9 mouse cellular contexts compared by ENCODE assay signal in the genomic region with DNA sequence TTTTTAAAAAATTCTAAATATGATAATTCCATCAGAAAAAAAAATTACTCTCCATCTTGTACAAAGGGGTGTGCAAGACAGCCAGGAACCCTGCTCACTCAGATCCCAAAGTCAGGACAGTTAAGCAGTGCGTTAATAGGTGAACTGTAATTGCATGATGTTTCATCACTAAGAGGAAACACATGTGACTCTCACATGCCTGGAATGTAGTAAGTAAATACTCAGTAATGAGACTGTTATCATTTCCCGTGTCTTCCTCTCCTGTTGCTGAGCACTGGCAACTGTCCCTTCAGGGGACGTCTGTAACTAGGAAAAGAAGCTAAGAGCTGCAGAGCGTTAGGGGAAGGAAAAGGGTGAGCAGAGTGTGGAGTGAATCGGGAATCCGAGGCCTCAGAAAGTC.
DNase-seq lines count a peak whose midpoint lies in the region; ATAC-seq and TF ChIP-seq lines count a peak whose summit lies in the region.
"Had no signal": no experiment of that assay in that cellular context is flagged by ENCODE, and none has a peak within 500 bp of the region (broad histone marks: within the 10 kb centered on the region; RNA-seq: fewer than 3 reads in every experiment).

No protein-coding gene starts in this region.

- H3K4me2 ChIP-seq in forebrain, embryonic 15.5 days (replicated peaks), result no peak overlapping the region
- H3K4me2 ChIP-seq in forebrain, embryonic 11.5 days (ENCODE audit: low read depth, low read length, severe bottlenecking), result no peak overlapping the region
- H3K4me2 ChIP-seq in liver, embryonic 12.5 days, result peak overlapping the region; percentile 31
- H3K4me2 ChIP-seq: embryonic facial prominence, embryonic 12.5 days had no signal

- DNase-seq in forebrain, embryonic 11.5 days (ENCODE audit: low spot score), result no peak
- no peak for DNase-seq in layer of hippocampus, adult 2 months (ENCODE audit: low spot score in 2 of 2)
- no peak for DNase-seq in layer of hippocampus, adult 9-11 months
- DNase-seq in MEL-GATA-1-ER (ENCODE audit: extremely low read depth, low read depth), result peak; percentile 17
- DNase-seq in adrenal gland, adult 2 months, result no peak
- DNase-seq in spleen, adult 18-20 months, result no peak

- H3K9ac ChIP-seq in forebrain, embryonic 15.5 days (replicated peaks), result no peak overlapping the region
- H3K9ac ChIP-seq in forebrain, embryonic 11.5 days (ENCODE audit: low read length), result no peak overlapping the region
- no peak overlapping the region for H3K9ac ChIP-seq in liver, embryonic 12.5 days
- H3K9ac ChIP-seq: embryonic facial prominence, embryonic 12.5 days had no signal

- no peaks in the 10 kb centered on the region for H3K36me3 ChIP-seq in forebrain, embryonic 15.5 days
- H3K36me3 ChIP-seq in forebrain, embryonic 11.5 days (ENCODE audit: control insufficient read depth, insufficient read depth, low read length), result no peaks in the 10 kb centered on the region; the same call in 1 of the 2 replicates
- peaks cover 25% of the 10 kb centered on the region for H3K36me3 ChIP-seq in liver, embryonic 12.5 days

- H3K9me3 ChIP-seq in forebrain, embryonic 15.5 days, result no peaks in the 10 kb centered on the region
- H3K9me3 ChIP-seq in forebrain, embryonic 11.5 days (ENCODE audit: control insufficient read depth, low read length), result no peaks in the 10 kb centered on the region
- no peaks in the 10 kb centered on the region for H3K9me3 ChIP-seq in liver, embryonic 12.5 days (replicated peaks)
- H3K9me3 ChIP-seq: embryonic facial prominence, embryonic 12.5 days had no signal

- H3K4me3 ChIP-seq in forebrain, embryonic 15.5 days, result no peak overlapping the region
- no peak overlapping the region for H3K4me3 ChIP-seq in forebrain, embryonic 11.5 days (ENCODE audit: low read depth, low read length)
- H3K4me3 ChIP-seq in layer of hippocampus, adult 2 months, result no peak overlapping the region
- no peak overlapping the region for H3K4me3 ChIP-seq in liver, embryonic 12.5 days
- H3K4me3 ChIP-seq: embryonic facial prominence, embryonic 12.5 days had no signal

- no peaks in the 10 kb centered on the region for H3K27me3 ChIP-seq in forebrain, embryonic 15.5 days
- H3K27me3 ChIP-seq in forebrain, embryonic 11.5 days (ENCODE audit: control insufficient read depth, insufficient read depth, low read length), result no peaks in the 10 kb centered on the region
- H3K27me3 ChIP-seq in liver, embryonic 12.5 days (replicated peaks), result no peaks in the 10 kb centered on the region
- H3K27me3 ChIP-seq: embryonic facial prominence, embryonic 12.5 days had no signal

- TF ChIP-seq CTCF in layer of hippocampus, adult 2 months (conservative IDR thresholded peaks at IDR 0.05), result no peak

- peak overlapping the region; percentile 60 for H3K27ac ChIP-seq in forebrain, embryonic 15.5 days (replicated peaks)
- no peak overlapping the region for H3K27ac ChIP-seq in forebrain, embryonic 11.5 days (ENCODE audit: low read depth, low read length)
- peak overlapping the region; percentile 89 for H3K27ac ChIP-seq in layer of hippocampus, adult 2 months
- H3K27ac ChIP-seq in liver, embryonic 12.5 days, result peak overlapping the region; percentile 68
- H3K27ac ChIP-seq: embryonic facial prominence, embryonic 12.5 days had no signal

- H3K4me1 ChIP-seq in forebrain, embryonic 15.5 days, result peaks cover 30% of the 10 kb centered on the region
- peaks cover 4% of the 10 kb centered on the region for H3K4me1 ChIP-seq in forebrain, embryonic 11.5 days (replicated peaks; ENCODE audit: control insufficient read depth, insufficient read depth, low read length)
- peaks cover 46% of the 10 kb centered on the region for H3K4me1 ChIP-seq in liver, embryonic 12.5 days

- no peak for ATAC-seq in forebrain, embryonic 15.5 days (replicated peaks)
- no peak for ATAC-seq in forebrain, embryonic 11.5 days (replicated peaks; ENCODE audit: low FRiP score)
- ATAC-seq in liver, embryonic 12.5 days, result no peak

- WGBS in forebrain, embryonic 15.5 days, result 63% methylated on average over 6 of the region's 6 CpGs
- 73% methylated on average over 6 of the region's 6 CpGs for WGBS in forebrain, embryonic 11.5 days
- 58% methylated on average over 6 of the region's 6 CpGs for WGBS in liver, embryonic 12.5 days (ENCODE audit: insufficient replicate concordance)
